Mouse (Mus musculus): ENCODE measurements around the gene Nck2.

DNA sequence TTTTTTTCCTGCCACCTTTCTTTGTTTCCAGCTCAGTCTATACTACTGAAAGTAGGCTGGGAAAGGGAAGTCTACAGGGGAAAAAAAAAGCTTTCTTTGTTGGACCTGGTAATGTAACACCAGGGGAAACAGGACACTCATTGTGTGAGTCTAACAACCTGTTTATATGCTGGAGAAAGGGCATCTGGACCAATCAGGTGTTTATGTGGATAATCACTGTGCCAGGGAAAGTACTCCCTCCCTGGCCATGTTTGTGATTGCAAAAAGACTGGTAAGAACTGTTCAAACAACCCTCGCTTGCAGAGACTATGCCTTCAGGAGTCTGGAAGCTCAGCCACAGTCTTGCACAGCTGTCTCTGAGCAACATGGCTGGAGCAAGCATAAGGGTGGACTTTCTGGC lies 146.3 kb downstream of the Nck2 start:
- TF ChIP-seq CTCF (IDR thresholded peaks at IDR 0.05; ENCODE audit: insufficient read depth, low read depth, low read length), result no peak
- TF ChIP-seq POLR2A (IDR thresholded peaks at IDR 0.05; ENCODE audit: insufficient read depth, low read depth, low read length), result no peak
